Mouse (Mus musculus): ENCODE measurements around the gene Park7. TPM values are rescaled to one million over a fixed set of nuclear protein-coding genes. Genes with fewer than 3 reads are reported as not detected.

Gene Park7
- polyA plus RNA-seq, 1 experiment: 34.4 TPM

DNA sequence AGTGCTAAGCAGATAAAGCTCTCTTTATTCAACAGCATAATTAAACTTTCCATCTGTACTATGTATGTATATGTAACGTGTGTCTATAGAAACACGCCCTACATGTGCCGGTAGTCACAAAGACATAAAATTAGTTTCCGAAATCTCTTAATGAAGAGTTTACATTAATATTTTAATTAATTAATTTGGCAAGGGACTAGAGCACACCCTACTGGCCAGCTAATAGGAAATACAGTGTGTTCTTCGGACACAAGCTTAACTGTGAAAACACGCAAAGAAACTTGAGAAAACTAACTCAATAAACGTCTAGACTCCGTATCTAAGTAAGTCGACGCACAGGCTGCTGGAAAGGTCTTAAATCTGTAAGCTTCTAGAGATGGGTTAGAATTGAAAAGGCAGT lies 64.3 kb downstream of the Park7 start:
- H3K4me3 ChIP-seq (replicated peaks): no peak overlapping the region
- H3K4me1 ChIP-seq (ENCODE audit: control insufficient read depth): peaks cover 8% of the 10 kb centered on the region
- peaks cover 4% of the 10 kb centered on the region; the same call in 1 of the 2 replicates for H3K9me3 ChIP-seq (ENCODE audit: control insufficient read depth, low read length)
- H3K36me3 ChIP-seq (ENCODE audit: control insufficient read depth): no peaks in the 10 kb centered on the region
- no peak for TF ChIP-seq GATA1 (IDR thresholded peaks at IDR 0.05; ENCODE audit: low read length)
- no peak for TF ChIP-seq TAL1 (IDR thresholded peaks at IDR 0.05; ENCODE audit: low read length)
- peaks cover 18% of the 10 kb centered on the region for H3K27me3 ChIP-seq (ENCODE audit: control insufficient read depth)

Other genes starting within 250 kb of the Park7 start
- not detected in 2 replicates for gene Errfi1, start 60.5 kb downstream of the Park7 start, polyA plus RNA-seq (2012)
- not detected in 2 replicates for gene Tnfrsf9, start 125 bp upstream of the Park7 start, polyA plus RNA-seq (2012)
- gene Uts2, start 82.7 kb upstream of the Park7 start, polyA plus RNA-seq (2012): not detected in 2 replicates
- 0.03 and 0.04 TPM in 2 replicates for gene Per3, start 130.2 kb upstream of the Park7 start, polyA plus RNA-seq (2012)
- gene Vamp3, start 143.5 kb upstream of the Park7 start, polyA plus RNA-seq (2012): 0.09 and 0.14 TPM in 2 replicates
- gene Gm13090, start 175.1 kb upstream of the Park7 start, polyA plus RNA-seq (2012): not detected in 2 replicates